Mouse (Mus musculus): ENCODE measurements around the gene Asb14. TPM values are rescaled to one million over a fixed set of nuclear protein-coding genes. Genes with fewer than 3 reads are reported as not detected.
"Not testable (repeated sequence)": the region's sequence is repeated elsewhere in the genome, so short reads cannot be mapped to it uniquely, and the experiment has no call there.

Gene Asb14
- polyA plus RNA-seq, 1 experiment from 2014 or later: not detected

- H3K4me3 ChIP-seq: no peak overlapping the region
- H3K4me1 ChIP-seq: no peaks in the 10 kb centered on the region
- ATAC-seq (ENCODE audit: low FRiP score, low read depth): no peak
- no peaks in the 10 kb centered on the region for H3K27me3 ChIP-seq
- WGBS: 90% methylated on average over 12 of the region's 12 CpGs
- H3K36me3 ChIP-seq: no peaks in the 10 kb centered on the region
- H3K9ac ChIP-seq (replicated peaks): no peak overlapping the region
- no peak overlapping the region for H3K27ac ChIP-seq (replicated peaks)
- no peak overlapping the region for H3K4me2 ChIP-seq (replicated peaks)
- H3K9me3 ChIP-seq: no peaks in the 10 kb centered on the region
These were observed 6.5 kb downstream of the Asb14 start for GRCm38 (mm10) chr14:26900893-26901292.

- H3K4me2 ChIP-seq (replicated peaks): no peak overlapping the region
- no peaks in the 10 kb centered on the region for H3K9me3 ChIP-seq
- no peak overlapping the region for H3K27ac ChIP-seq (replicated peaks)
- no peak overlapping the region for H3K9ac ChIP-seq (replicated peaks)
- H3K27me3 ChIP-seq: no peaks in the 10 kb centered on the region
- ATAC-seq (ENCODE audit: low FRiP score, low read depth): no peak
- H3K4me1 ChIP-seq: no peaks in the 10 kb centered on the region
- 82% methylated on average over 4 of the region's 4 CpGs for WGBS
- no peaks in the 10 kb centered on the region for H3K36me3 ChIP-seq
- no peak overlapping the region for H3K4me3 ChIP-seq
These were observed 13.0 kb downstream of the Asb14 start for GRCm38 (mm10) chr14:26907401-26907800.

- not testable (repeated sequence) for ATAC-seq (ENCODE audit: low FRiP score, low read depth); H3K4me3 ChIP-seq; H3K27me3 ChIP-seq; H3K4me2 ChIP-seq (replicated peaks); H3K27ac ChIP-seq (replicated peaks); H3K4me1 ChIP-seq; H3K9me3 ChIP-seq; H3K36me3 ChIP-seq; H3K9ac ChIP-seq (replicated peaks)
- WGBS: 52% methylated on average over 9 of the region's 9 CpGs
These were observed 16.1 kb downstream of the Asb14 start for GRCm38 (mm10) chr14:26910461-26910860.

DNA sequence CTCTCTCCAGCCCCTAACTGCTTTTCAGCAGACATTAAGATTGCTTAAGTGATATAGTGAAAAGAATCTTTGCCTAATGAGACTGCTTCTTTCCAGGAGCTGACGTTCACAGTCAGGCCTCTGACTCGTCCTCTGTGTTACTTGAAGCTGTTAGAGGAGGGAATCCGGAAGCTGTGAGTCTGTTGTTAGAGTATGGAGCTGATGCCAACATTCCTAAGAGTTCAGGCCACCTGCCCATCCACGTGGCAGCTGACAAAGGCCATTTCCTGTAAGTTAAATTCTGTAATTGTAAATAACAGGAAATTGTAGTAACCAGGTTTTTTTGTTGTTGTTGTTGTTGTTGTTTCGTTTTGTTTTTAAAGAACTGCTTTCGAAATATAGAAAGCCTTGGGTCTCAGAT, 16.8 kb downstream of the Asb14 start:
- Histone ChIP-seq H3K4me1 (no peaks in the 10 kb centered on the region; the same call in 1 of the 2 replicates), H3K27ac (replicated peaks) (no peak overlapping the region), H3K9me3 (no peaks in the 10 kb centered on the region), H3K4me3 (no peak overlapping the region), H3K27me3 (no peaks in the 10 kb centered on the region), H3K36me3 (no peaks in the 10 kb centered on the region), H3K9ac (replicated peaks) (no peak overlapping the region), H3K4me2 (replicated peaks) (no peak overlapping the region)
- 75% methylated on average over 6 of the region's 6 CpGs for WGBS
- no peak for ATAC-seq (ENCODE audit: low FRiP score, low read depth)

DNA sequence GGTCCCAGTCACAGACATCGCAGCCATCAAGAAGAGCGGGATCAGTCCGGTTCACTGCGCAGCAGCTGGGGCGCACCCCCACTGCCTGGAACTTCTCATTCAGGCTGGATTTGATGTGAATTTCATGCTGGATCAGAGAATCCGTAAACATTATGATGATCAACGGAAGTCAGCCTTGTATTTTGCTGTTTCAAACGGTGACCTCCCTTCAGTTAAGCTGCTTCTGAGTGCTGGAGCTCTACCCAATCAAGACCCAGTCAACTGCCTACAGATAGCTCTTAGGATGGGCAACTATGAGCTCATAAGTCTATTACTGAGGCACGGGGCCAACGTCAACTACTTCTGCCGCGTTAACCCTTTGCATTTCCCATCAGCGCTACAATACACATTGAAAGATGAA, 17.5 kb downstream of the Asb14 start:
- no peak overlapping the region for H3K9ac ChIP-seq (replicated peaks)
- H3K4me2 ChIP-seq (replicated peaks): no peak overlapping the region
- no peak overlapping the region for H3K27ac ChIP-seq (replicated peaks)
- no peaks in the 10 kb centered on the region for H3K9me3 ChIP-seq
- 91% methylated on average over 13 of the region's 13 CpGs for WGBS
- H3K36me3 ChIP-seq: no peaks in the 10 kb centered on the region
- H3K4me1 ChIP-seq: no peaks in the 10 kb centered on the region; the same call in 1 of the 2 replicates
- no peak for ATAC-seq (ENCODE audit: low FRiP score, low read depth)
- no peaks in the 10 kb centered on the region for H3K27me3 ChIP-seq
- H3K4me3 ChIP-seq: no peak overlapping the region

DNA sequence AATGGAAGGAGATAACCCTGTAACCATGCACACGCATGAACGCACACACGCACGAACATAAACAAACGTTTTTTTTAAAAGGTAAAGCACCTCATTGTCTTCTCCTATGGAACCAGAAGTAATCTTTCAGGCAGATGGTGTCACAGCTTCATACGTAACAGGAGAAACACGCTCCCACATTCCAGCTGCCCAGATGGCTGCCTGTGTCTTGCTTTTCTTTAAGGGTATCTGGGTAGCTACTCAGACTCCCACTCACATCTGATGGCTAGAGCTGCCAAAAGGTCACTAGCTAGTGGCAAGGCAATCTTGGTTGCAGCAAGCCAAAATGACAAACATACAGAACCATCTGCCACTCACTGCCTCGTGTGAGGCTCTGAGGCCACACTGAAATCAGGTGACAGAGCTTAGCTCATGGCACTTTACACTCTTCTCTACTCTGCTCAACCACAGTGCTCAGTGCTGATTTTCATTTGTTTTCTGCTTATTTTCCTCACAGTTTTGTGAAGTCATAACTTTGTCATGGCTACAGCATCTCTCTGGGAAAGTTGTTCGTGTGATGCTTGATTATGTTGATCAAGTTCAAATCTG, 19.4 kb downstream of the Asb14 start:
- H3K4me1 ChIP-seq: no peaks in the 10 kb centered on the region; the same call in 1 of the 2 replicates
- no peak overlapping the region for H3K27ac ChIP-seq (replicated peaks)
- H3K36me3 ChIP-seq: no peaks in the 10 kb centered on the region
- WGBS: 70% methylated on average over 9 of the region's 9 CpGs
- ATAC-seq (ENCODE audit: low FRiP score, low read depth): no peak
- H3K27me3 ChIP-seq: no peaks in the 10 kb centered on the region
- H3K9ac ChIP-seq (replicated peaks): no peak overlapping the region
- H3K4me2 ChIP-seq (replicated peaks): no peak overlapping the region
- no peak overlapping the region for H3K4me3 ChIP-seq
- no peaks in the 10 kb centered on the region for H3K9me3 ChIP-seq

DNA sequence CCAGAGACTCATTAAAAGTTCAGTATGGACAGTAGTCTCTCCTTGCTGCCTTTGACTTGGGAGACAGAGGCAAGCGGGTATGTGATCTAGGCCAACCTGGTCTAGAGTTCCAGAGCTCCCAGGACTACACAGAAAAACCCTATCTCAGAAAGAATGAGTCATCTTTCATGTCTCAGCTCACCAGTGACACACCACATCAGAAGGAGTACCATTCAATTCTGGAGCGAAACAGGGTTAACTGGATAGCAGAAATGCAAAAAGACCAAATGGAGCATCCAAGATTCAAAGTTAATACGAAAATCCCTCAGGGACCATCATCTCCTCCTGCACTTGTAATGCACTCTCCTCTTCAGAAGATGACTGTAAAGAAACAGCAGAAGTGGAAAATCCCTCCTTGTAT, 25.0 kb downstream of the Asb14 start:
- Histone ChIP-seq H3K4me1 (no peaks in the 10 kb centered on the region), H3K9ac (replicated peaks) (no peak overlapping the region), H3K4me3 (no peak overlapping the region), H3K27me3 (no peaks in the 10 kb centered on the region), H3K9me3 (no peaks in the 10 kb centered on the region), H3K36me3 (peaks cover 22% of the 10 kb centered on the region), H3K4me2 (replicated peaks) (no peak overlapping the region), H3K27ac (replicated peaks) (no peak overlapping the region)
- 96% methylated on average over 3 of the region's 3 CpGs for WGBS
- ATAC-seq (ENCODE audit: low FRiP score, low read depth): no peak

GRCm38 (mm10) chr14:26923702-26924421, 29.5 kb downstream of the Asb14 start:
- no peak overlapping the region for H3K4me3 ChIP-seq
- H3K4me1 ChIP-seq: no peaks in the 10 kb centered on the region
- WGBS: 92% methylated on average over 5 of the region's 5 CpGs
- ATAC-seq (ENCODE audit: low FRiP score, low read depth): no peak
- H3K4me2 ChIP-seq (replicated peaks): no peak overlapping the region
- peaks cover 40% of the 10 kb centered on the region for H3K36me3 ChIP-seq
- no peak overlapping the region for H3K9ac ChIP-seq (replicated peaks)
- H3K27me3 ChIP-seq: no peaks in the 10 kb centered on the region
- no peak overlapping the region for H3K27ac ChIP-seq (replicated peaks)
- no peaks in the 10 kb centered on the region for H3K9me3 ChIP-seq

GRCm38 (mm10) chr14:26934891-26935290, 40.5 kb downstream of the Asb14 start:
- no peak overlapping the region for H3K9ac ChIP-seq (replicated peaks)
- H3K36me3 ChIP-seq: peaks cover 24% of the 10 kb centered on the region
- H3K9me3 ChIP-seq: no peaks in the 10 kb centered on the region
- ATAC-seq (ENCODE audit: low FRiP score, low read depth): no peak
- no peaks in the 10 kb centered on the region for H3K4me1 ChIP-seq
- no peak overlapping the region for H3K4me2 ChIP-seq (replicated peaks)
- no peaks in the 10 kb centered on the region for H3K27me3 ChIP-seq
- WGBS: 80% methylated on average over 3 of the region's 3 CpGs
- H3K4me3 ChIP-seq: no peak overlapping the region
- H3K27ac ChIP-seq (replicated peaks): no peak overlapping the region

DNA sequence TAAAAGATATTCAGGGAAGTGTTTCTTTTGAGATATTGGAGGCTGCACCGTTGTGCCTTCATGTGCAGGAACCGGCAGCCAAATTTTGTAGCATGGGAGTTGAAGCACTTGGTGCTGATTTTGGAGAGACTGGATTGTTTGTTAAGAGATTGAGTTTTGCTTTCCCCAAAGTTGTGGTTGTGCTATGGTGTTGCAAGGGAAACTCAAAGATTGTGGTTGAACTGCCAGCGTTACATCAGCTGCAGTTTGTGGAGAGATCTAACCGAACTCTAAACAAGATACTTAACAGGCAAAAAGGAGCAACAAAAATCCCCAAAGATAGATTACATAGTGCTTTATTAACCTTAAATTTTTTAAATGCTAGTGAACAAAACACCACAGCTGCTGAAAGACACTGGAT, 41.2 kb downstream of the Asb14 start:
- no peak for ATAC-seq (ENCODE audit: low FRiP score, low read depth)
- Histone ChIP-seq H3K4me3 (no peak overlapping the region), H3K9ac (replicated peaks) (no peak overlapping the region), H3K4me2 (replicated peaks) (no peak overlapping the region), H3K4me1 (no peaks in the 10 kb centered on the region), H3K27me3 (no peaks in the 10 kb centered on the region), H3K9me3 (no peaks in the 10 kb centered on the region), H3K27ac (replicated peaks) (no peak overlapping the region), H3K36me3 (peaks cover 30% of the 10 kb centered on the region)
- 93% methylated on average over 4 of the region's 4 CpGs for WGBS

GRCm38 (mm10) chr14:26956139-26956538, 61.8 kb downstream of the Asb14 start:
- H3K36me3 ChIP-seq; H3K4me3 ChIP-seq; H3K9ac ChIP-seq (replicated peaks); H3K4me1 ChIP-seq; H3K4me2 ChIP-seq (replicated peaks); H3K27ac ChIP-seq (replicated peaks); ATAC-seq (ENCODE audit: low FRiP score, low read depth); H3K9me3 ChIP-seq; H3K27me3 ChIP-seq: not testable (repeated sequence)
- 88% methylated on average over 2 of the region's 2 CpGs for WGBS

DNA sequence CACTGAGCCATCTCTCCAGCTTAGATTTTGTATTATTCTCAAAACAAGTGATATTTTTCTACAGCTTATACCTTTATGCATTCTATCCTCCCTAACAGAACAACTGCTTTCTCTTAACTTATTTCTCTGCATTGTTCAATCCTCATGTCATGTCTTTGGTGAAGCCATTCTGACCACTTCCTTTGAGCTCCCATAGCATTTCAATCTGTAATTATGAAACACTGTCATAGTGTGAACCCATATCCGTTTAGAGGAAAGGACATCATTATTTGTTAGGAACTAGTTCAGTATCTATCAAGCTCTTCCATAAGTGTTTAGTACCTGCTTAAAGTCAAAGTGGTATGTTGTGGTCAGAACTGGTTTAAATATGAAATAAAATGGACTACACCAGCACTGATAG, 66.2 kb downstream of the Asb14 start:
- Histone ChIP-seq H3K9ac (replicated peaks) (no peak overlapping the region), H3K36me3 (no peaks in the 10 kb centered on the region), H3K4me3 (no peak overlapping the region), H3K4me2 (replicated peaks) (no peak overlapping the region), H3K27me3 (no peaks in the 10 kb centered on the region), H3K27ac (replicated peaks) (no peak overlapping the region), H3K4me1 (no peaks in the 10 kb centered on the region), H3K9me3 (no peaks in the 10 kb centered on the region)
- 87% methylated on average over 1 of the region's 1 CpGs for WGBS
- ATAC-seq (ENCODE audit: low FRiP score, low read depth): no peak
